Mouse (Mus musculus): ENCODE measurements around the gene Nxph4.

The Nxph4 gene

DNA sequence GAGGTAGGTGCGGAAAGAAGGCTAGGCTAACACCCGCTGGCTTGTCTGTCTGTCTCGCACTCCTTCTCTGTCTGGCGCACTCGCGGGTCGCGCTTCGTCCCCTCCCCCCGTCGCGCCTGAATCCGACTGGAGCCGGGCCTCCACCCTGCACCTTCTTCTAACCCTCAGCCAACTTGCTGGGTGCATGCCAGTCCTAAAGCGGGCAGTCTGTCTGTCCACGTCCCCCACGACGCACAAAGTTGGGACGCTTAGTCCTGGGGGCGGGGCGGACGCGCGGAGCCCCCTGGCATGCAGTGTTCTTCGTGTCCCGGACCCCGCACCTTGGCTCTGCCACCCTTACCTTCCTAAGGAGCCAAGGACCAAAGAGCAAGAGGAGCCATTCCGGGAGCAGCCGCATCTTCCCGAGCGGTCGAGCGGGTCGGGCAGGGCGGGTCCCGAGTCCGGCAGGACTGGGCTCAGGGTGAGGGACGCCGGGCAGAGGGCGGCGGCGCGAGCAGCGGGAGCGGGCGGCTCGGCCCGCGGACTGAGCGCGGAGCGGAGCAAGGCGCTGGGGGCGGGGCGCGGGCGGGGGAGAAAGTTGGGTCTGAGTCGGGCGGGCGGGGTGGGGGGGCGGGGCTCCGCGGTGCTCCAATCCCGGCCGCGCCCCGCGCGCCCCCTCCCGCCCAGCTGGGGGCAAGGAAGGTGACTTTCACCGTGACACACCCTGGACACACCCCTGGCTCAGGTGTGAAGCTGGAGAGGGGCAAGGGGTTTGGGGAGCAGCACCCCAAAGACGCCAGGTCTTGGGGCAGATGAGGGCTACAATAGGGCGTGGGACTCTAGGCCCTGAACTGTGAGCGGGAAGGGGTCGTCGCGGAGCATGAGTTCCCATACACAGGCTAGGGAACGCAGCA lies at the start of gene Nxph4:
Gene Nxph4 (minus strand): TSS at position 524 of the 893 bp plus-strand sequence.
- DNase-seq (ENCODE audit: low spot score) = no peak

DNA sequence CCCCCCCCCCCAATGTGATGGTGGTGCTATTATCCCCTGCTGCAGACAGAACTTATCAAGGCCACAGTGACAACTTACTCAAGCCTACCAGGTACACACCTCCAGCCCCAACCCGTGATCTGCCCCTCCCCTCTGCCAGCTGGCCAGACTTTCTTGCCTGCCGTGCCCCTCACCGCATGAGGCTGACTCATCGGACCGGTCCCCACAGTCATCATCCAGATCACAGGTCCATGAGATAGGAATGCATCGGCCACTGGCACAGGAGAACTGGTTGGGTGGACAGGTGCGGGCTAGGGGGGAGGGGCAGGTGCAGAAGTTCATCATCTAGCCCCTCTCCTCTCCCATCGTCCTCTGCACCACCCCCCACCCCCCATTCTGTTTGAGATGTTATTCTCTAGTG lies 49.3 kb upstream of the Nxph4 start:
- DNase-seq (ENCODE audit: low spot score) = no peak

DNA sequence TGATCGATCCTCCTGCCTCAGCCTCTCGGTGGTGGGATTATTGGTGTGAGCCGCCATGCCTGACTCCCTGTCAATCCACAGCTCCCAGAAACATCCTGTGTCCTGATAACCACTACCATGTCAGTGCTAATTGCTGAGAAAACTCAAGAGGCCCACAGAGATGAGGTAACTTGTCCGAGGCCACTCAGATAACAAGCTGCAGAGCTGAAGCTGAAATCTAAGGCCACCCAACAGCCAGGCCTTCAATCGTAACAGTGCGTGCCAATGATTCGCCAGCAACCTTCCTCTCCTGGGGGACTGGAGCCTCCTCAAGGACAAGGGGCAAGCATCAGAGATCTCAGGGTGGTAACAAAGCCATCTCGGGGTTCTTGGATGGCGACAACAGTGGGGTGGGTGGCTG lies 46.9 kb upstream of the Nxph4 start:
- DNase-seq (ENCODE audit: low spot score) = no peak

DNA sequence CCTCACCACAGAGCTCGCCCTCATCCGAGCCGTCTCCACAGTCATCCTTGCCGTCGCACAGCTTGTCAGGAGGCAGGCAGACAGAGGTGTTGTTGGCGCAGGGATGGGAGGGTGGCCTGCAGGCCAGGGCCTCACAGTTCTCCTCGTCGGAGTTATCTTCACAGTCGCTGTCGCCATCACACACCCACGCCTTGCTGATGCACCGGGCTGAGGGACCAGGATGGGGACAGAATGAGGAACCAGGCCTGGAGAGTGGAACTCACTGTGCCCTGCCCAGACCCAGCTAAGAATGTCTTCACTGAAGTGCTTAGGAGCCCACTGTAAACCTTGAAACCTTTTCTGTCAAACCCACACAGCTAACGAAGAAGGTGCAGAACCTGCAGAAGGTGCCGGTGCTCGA lies 43.6 kb upstream of the Nxph4 start:
- DNase-seq (ENCODE audit: low spot score) = no peak

DNA sequence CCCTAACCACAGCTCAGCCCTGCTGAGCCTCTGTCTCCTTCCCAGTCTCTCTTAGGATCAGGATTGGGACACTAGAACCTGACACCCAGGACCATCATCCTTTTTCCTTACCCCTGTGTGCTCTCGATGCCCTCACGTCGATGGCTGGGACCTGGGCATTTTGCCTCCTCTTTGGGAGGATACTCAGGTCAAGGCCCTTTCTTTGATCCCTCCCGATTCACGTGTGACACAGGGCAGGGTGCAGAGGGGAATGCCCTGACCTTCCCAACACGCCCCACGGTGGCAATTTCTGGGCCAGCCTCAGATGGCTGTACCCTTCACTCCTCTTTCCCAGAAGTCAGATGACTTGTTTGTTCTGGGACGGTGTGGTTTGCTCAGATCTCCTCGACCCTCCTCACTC lies 42.8 kb upstream of the Nxph4 start:
- DNase-seq (ENCODE audit: low spot score) = no peak

DNA sequence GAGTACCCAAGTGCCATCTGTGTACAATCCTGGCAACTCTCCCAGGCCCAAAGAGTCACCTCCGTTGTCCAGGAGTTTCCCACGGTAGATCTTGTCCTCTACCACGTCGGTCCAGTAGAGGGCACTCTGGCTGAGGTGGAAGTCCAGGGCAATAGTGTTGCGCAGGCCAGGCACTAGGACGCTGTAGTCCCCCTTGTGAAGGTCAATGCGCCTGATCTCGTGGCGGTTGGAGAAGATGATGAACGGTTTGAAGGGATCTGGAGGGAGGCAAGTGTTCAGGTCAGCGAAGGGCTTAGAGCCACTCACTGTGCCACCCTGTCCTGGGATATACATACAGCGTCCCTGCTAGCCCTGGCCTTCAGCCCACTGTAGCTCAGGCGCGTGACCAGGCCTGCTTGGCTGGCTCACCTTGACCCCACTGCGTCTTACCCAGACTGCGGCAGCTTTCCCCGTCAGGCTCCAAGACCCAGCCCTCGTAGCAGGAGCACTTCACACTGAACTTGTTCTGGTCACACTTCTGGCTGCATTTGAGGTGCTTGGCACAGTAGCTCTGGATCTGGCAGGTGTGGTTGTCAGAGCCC lies 42.1 kb upstream of the Nxph4 start:
- DNase-seq (ENCODE audit: low spot score) = peak; percentile 77

DNA sequence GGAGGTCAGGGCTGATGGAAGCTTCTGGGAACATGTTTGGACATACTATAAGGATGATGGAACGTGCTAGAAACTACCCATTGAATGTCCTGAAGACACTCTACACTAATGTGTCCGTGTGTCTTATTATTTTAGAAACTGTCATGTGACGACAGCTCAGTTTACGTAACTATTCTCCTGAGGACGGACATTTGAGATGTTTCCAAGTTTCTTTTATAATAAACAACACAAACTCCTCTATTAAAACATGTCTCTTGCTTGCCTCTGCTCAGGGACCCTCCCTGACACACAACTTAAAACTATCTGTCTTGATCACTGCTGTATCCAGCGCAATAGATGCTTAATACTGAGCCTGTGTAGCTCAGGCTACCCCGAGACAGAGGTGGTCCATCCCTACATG lies 41.4 kb upstream of the Nxph4 start:
- DNase-seq (ENCODE audit: low spot score) = no peak

DNA sequence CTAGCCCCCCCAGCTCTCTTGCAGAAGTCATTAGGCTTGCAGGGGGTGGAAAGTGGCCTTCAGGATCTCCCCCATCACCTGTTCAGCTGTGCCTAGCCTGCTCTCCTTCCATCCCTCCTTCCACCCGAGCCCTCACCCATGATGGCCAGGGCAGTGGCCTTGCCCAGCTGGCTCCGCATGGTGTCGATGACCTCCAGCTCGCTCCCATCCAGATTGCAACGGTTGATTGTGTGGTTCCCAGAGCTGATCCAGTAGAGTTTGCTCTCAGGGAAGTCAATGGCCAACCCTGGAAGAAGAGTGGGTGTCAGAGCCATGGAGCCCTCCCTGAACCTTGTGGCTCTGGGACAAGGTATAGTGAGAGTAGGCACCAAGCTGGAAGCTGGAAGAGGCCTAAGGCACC lies 37.9 kb upstream of the Nxph4 start:
- DNase-seq (ENCODE audit: low spot score) = no peak

DNA sequence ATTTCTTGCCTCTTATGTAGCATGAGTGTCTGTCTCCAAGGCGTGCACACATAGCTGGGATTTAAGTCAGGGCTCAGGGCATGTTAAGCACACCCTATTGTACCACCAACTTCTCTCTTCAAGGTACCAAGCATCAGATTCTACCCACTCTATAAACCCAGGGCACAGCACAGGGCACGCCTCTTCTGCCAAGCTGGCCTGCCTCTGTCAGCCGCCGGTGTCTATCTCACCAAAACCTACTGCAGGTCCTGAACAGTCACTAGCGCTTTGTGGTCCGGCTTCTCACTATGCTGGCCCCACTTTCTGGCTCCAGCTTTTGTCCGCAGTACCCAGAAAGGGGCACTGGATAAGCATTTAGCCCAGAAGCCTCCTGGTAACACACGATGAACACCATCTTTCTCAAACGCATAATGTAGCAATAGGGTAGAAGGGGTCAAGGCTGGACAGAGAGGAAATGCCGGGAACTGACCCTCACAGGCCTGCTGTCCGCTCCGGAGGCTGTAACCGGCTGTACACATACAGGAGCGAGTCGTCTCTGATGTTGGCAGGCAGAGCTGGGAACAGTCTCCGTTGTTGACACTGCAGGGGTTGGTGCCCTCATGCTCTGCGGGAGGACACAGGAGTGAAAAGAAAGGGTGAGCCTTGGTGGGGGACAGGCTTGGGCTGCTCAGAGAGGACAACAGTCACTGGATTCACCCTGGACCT lies 36.7 kb upstream of the Nxph4 start:
- no peak for DNase-seq (ENCODE audit: low spot score)

DNA sequence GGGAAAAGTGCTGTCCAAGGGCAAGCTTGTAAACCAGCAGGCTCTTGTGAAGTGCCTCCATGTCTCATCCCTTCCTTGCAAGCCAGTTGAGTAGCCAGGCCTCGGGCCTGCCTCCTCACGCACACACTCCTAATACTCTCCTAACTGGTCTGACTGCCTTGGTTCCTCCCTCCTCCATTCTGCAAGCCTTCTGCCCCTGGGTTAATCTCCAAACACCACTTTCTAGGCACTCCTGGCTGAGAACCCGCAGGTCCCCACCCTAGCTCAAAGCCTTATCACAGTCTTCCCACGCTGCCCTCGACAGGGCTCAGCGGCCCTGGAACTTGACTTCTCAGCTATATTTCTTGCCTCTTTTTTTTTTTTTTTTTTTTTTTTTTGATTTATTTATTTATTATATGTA lies 36.0 kb upstream of the Nxph4 start:
- DNase-seq (ENCODE audit: low spot score) = no peak

DNA sequence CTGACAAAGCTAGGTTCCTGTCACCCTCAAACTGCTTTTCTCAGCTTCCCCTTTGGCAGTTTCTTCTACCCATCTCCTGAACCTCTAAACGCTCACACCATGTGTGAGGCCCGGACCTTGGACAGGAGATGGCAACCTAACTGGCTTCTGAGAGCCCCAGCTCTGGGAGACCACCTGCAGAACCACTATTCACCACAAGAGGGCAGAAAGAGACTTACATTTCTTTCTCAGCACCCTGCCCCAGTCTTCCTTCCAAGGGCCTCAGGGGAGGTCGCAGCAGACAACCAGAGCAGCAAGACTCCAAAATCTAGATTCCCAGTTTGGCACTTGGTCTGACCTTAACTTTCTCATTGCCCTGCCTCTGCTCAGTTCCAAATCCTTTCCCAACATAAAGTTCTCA lies 35.1 kb upstream of the Nxph4 start:
- peak; percentile 52 for DNase-seq (ENCODE audit: low spot score)

DNA sequence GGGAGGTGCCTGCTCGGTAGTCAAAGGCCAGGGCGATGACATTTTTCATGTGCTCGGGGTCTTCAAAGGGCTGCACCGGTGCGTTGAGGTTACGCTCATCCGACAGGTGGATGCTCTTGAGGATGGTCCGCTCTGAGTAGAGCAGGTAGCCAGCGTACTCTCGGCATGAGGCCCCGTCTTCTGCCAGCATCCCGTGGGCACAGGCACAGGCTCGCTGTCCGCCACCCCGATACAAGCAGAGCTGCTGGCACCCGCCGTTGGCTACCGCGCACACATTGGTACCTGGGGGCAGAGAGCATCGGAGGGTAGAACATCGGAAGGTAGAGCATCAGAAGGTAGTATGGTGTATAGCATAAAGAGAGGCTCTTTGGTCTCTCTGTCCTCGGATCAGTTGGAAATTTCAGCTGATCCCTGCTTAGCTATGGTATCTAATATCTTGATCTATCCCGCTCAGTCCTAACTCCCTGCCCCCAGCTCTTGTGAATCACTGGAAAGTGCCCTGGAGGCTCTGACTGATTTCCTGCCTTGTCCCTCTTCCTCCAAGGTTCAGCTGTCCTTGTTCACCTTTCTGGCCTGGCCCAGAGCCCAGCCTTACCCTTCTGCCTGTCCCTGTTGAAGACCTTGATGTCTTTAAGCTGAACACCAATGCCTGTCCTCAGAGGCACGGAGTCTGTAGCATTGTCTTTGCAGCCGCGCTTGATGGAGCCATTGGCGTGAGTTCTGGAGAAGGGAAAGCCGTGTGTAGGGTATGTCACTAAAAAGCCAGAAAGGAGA lies 32.4 kb upstream of the Nxph4 start:
- DNase-seq (ENCODE audit: low spot score) = no peak

DNA sequence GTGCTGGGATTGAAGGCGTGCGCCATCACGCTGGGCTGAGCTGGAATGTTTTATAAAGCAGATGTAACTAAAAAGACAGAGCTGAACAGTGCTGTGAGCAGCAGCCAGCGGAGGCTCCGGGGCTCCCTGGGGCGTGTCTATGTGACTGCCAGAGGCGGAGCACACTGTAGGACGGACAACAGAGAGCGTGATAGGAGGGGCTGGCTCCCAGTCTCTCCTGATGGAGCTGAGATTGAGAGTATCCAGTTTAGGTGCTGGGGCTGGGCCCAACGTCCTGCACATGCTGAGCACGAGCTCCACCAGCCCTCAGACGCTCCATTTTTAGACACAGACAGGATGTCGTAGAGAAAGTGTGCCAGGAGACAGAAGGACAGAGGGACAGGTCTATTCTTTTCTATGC lies 29.9 kb upstream of the Nxph4 start:
- DNase-seq (ENCODE audit: low spot score) = no peak

DNA sequence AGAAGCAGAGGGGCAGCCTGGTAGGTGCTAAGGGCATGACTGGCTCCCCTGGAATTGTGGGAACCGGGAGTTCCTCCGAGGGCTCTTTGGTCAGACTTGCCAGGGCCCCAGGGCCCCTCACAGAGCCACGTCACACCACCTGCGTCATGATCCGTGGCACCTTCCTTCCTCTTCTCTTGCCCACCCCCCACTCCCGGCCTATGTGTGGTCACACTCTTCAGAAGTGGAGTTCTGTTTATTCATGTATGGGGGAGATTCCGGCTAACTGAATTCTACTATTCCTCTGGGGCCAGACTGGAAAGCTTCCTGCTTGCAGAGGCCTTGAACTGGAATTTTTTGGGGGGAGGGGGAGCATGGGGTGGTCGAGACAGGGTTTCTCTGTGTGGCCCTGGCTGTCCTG lies 29.5 kb upstream of the Nxph4 start:
- DNase-seq (ENCODE audit: low spot score) = no peak

DNA sequence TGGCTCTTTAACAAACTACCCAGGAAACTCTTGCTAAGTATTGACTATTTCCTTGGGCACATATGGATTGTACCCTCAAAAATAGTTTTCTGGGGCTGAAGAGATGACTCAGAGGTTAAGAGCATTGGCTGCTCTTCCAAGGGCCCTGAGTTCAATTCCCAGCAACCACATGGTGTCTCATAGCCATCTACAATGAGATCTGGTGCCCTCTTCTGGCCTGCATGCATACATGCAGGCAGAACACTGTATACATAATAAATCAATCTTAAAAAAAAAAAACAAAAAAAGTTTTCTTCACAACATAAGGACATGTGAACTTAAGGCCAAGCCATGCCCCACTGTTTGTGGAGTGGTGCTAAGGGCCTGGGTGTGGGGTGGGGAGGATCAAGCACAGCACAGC lies 26.8 kb upstream of the Nxph4 start:
- DNase-seq (ENCODE audit: low spot score) = no peak

DNA sequence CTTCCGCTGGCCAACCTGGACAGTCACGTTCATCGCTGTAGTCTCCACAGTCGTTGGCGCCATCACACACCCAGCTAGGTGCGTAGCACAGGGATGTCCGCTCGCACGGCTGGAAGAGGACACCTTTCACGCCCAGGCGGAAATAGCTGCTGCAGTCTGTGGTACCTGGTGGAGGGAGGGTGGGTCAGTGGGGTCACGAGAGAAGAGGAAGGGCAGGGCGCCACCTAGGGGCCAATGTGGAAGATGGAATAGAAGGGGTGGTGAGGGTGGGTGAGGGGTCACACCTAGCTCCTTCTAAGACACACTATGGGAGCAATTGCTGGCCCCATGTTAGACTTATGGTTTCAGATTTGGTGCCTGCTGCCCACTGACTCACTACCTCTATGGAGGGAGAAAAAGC lies 23.0 kb upstream of the Nxph4 start:
- DNase-seq (ENCODE audit: low spot score) = no peak

DNA sequence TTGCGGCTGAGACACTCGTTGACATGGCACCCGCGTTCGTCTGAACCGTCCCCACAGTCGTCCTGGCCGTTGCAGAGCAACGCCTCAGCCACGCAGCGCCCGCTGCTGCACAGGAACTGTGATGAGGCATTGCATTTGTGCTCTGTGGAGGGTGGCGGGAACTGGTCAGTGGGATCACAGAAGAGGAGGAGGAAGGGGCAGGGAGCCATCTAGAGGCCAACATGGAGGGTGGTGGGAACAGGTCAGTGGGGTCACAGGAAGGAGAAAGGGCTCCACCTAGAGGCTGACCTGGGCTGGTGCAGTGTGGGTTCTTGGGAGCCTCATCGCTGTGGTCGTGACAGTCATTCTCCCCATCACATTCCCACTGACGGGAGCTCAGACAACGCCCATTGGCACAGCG lies 21.3 kb upstream of the Nxph4 start:
- DNase-seq (ENCODE audit: low spot score) = no peak

DNA sequence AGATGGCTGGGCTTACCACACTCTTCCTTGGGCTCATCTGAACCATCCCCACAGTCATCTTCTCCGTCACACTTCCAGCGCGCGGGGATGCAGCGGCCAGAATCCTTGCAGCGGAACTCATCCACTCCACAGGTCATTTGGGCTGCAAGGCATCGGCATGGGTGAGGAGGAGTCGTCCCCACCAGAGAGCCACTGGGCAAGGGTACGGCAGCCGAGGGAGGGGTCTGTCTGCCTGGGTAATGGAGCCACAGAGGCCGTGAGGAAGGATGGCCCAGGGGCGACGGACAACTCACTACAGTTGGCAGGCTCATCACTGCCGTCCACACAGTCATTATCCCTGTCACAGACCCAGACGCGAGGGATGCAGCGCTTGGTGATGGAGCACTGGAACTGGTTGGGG lies 15.5 kb upstream of the Nxph4 start:
- DNase-seq (ENCODE audit: low spot score) = no peak

DNA sequence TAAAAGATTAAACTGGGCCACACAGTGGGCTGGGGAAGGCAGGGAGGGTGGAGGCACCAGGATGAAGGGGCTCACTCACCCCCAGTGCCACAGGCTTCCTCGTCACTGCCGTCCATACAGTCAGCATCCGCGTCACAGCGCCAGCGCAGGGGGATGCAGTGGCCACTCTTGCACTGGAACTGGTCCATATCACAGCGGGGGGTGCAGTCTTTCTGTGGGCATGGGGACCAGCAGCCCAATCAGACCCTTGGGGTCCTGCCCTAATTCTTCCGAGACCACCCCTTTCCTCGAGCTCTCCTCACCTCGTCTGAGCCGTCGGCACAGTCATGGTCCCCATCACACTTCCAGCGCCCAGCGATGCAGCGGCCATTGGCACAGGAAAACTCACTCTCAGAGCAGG lies 13.9 kb upstream of the Nxph4 start:
- DNase-seq (ENCODE audit: low spot score) = no peak

DNA sequence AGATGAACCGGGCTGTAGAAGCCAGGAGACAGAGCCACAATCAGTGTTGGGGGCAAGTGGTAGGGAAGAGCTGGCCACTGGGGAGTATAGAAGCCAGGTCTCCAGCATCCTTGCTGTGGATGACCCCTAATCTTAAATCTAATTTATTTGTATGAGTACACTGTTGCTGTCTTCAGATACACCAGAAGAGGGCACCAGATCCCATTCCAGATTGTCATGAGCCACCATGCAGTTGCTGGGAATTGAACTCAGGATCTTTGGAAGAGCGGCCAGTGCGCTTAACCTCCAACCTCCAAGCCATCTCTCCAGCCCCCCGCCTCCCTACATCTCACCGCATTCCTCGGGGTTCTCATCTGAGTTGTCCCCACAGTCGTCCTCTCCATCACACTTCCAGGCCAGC lies 12.1 kb upstream of the Nxph4 start:
- DNase-seq (ENCODE audit: low spot score) = no peak

DNA sequence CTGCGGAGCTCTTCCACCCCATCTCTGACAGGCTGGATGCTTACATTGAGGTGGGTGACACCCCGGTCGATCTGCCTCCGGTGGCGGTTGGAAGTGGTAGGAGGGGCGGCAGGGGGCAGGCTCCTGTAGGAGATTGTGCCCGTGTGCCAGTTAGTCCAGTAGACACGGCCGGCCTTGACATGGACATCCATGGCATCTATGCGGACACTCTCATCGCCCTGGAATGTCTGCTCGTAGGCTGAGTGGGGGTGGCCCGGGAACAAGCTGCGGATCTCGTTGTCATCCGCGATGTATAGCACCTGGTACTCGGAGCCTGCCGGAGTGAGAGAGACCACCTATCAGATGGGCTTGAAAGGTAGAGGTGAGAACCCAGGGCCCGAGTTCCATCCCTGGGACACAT lies 10.0 kb upstream of the Nxph4 start:
- DNase-seq (ENCODE audit: low spot score) = no peak

DNA sequence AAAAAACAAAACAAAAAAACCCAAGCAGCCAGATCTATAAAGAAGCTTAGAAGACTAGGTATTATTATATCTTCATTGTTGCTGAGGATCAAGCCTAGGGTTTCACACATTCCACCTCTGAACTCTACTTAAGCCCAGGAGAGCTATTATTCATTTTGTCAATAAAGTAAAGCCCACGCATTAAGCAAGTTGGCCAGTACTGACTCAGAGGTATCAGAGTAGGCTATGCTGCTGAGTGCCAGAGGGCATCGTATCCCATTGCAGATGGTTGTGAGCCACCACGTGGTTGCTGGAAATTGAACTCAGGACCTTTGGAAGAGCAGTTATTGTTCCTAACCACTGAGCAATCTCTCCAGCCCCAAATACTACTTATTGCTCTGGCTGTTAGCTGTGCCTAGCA lies 9.6 kb upstream of the Nxph4 start:
- DNase-seq (ENCODE audit: low spot score) = no peak

DNA sequence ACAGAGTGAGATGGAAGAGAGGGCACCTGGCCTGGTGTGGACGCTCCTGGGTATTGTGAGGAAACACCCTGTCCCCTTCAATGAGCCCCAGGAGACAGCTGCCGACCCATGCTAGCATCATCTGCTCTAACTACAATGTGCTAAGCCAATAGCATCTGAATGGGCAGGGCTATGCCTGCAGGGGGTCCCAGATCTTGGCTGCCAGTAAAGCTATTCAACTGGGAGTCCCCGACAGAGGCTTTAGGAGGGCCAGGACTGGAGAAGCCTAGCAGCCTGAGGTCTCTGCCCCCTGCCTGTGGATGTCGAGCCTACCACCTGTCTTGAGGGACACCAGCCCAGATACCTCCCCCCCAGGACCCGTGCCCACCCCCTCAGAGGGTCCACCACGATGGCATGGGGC lies 8.4 kb upstream of the Nxph4 start:
- no peak for DNase-seq (ENCODE audit: low spot score)

Measured in ovary, postnatal 36 days (tissue).